Mouse (Mus musculus) heart, adult 18-20 months (tissue): ENCODE results near the gene Fars2. TPM values are rescaled to one million over a fixed set of nuclear protein-coding genes. Genes with fewer than 3 reads are reported as not detected.

Experiments
- DNase-seq, 2 experiments: peaks; one replicate each; pipeline ENCODE4 v3.0.0; 2021 to 2022; ENCODE audit warnings: mixed read lengths in 1 of 2
- total RNA-seq, 2 experiments: library from RNA; stranded (reverse); gene quantifications; 2 replicates each; pipeline ENCODE4 v1.2.3; 2021

Gene Fars2
- total RNA-seq, 2 experiments from 2014 or later: 80.0 to 86.2 TPM

DNA sequence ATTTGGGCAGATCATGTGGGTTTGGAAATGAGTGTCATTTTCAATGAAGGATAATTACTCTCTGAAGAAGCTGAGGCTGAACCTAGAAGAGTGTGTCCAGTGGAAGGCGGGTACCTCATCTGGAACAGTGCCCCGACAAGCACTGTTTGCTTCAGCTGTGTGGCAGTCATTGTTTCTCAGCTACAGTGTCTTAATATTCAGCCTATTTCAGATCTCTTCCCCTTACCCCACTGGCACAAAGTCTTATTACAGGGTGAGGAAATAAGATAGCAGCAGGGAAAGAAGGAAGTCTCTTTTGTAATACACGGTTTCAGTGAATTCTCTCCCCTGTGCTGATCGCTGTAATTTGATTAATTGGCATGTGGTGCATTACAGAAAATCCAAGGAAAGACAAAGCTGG lies 101.1 kb downstream of the Fars2 start:
- no peak for DNase-seq

DNA sequence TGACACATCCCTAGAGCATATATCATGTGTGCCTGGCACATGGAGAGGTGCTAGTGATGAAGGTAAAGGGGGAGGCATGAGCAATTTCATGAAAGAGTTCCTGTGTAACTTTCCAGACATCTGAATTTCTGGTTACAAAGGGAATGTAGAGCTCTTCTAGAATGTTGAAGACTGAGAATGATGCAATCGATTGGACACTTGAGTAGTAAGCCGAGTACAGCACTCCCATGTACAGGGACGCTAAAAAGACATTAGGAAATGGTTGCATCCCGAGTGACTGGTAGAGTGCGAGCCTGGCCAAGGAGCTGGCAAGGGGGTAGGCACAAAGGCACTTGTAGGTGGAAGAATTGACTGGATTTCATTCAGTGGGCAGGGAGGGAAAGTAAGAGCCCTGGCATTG lies 102.3 kb downstream of the Fars2 start:
- DNase-seq: no peak

DNA sequence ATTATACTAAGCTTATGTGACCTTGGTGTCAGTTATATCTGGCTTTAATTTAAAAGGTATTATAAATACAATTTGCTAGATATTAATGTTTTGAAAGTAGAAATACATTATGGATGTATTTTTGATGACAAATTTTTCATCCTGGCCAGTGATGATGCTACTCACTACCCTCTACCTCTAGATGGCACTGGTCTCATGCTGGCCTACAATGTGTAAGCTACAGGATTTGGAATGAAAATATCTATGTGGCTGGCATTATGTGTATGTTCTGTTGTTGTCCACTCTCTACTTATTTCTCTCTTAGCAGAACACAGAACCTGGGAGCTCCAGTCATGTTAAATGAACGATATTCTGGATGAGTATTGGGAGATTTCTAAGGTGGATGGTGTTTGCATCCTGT lies 104.7 kb downstream of the Fars2 start:
- DNase-seq: no peak

DNA sequence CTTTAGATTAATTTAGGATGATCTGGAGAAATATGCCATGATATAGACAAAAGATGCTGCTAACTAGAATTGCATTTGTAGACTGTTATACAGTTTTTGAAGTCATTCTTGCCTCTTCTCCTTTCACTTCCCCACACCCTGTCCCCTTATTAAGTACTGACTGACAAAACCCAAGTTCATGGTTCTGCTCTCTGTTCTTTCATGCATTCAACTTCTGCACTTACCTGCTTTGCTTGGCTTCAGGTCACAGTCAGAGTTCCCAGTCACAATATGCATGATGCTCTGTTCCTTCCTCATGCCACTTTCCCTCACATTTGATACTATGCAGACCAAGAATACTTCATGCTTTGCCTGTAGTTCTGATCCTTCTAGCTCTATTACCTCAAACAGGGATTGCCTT lies 105.5 kb downstream of the Fars2 start:
- DNase-seq: no peak

- DNase-seq: no peak
These were observed 107.2 kb downstream of the Fars2 start for GRCm38 (mm10) chr13:36224431-36224830.

- DNase-seq: peak; percentile 30 to 37
These were observed 125.0 kb downstream of the Fars2 start for GRCm38 (mm10) chr13:36242261-36242660.

DNA sequence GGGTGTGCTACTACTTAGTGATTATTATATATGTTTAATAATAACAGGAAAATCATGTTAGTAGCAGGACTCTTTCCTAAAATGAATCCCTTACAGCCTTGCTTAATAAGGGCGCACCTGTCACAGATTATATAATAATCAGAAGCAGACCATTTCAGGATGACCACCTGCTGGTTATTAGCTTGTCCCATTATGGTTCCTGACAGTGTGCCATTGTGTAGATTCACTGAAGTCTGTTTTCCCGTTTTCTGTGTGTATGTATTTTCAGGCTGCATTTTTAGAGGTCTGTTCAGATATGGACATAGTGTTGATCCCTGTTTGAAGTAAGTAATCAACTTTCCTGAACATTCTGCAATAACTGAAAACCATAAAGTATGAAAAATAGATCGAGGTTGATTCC lies 136.7 kb downstream of the Fars2 start:
- no peak for DNase-seq

DNA sequence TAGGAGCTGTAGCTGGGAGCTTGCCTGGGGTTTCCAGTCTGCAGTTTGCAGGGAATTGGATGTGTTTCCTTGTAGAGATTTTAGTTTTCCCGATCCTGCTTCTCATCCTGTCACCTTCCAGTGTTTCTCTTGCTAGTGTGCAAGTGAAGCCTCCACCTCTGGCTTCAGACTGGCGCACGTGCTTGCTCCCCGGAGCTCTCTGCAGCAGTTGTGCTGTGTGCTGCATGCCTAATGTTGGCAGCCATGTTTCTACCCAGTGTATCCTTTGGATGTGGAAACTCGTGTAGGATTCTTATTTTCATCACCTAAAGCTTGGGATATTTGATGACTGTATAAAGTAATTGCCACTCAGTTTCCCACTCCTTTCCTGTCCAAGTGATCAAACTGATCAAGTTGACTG lies 140.0 kb downstream of the Fars2 start:
- DNase-seq: no peak

DNA sequence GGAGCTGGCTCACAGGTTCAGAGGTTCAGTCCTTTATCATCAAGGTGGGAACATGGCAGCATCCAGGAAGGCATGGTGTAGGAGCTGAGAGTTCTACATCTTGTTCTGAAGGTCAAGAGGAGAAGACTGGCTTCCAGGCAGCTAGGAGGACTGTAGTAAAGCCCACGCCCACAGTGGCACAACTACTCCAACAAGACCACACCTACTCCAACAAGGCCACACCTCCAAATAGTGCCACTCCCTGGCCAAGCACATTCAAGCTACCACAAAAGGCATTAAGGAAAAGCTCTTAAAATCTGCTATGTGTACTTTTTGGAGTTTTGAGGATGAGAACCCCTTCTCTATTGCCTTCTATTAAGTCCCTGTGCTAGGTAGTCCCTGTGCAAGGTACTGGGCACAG lies 142.5 kb downstream of the Fars2 start:
- no peak for DNase-seq

DNA sequence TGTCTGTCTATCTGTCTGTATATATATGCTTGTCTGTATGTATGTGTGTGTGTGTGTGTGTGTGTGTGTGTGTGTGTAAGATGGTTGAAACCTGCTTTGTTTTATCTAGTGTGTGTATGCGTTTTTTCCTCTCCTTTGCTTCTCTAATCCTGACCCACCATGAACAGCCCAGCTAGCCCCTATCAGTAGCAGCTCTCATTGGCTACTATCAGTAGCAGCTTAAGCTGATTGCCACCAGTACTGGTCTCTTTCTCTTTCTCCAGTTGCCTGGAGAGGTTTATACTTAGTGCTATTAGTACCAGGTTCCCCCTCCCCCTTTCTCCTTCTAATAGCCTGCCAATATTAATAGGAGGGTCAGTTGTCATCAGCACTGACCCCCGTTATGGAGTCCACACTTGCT lies 144.1 kb downstream of the Fars2 start:
- DNase-seq: no peak

DNA sequence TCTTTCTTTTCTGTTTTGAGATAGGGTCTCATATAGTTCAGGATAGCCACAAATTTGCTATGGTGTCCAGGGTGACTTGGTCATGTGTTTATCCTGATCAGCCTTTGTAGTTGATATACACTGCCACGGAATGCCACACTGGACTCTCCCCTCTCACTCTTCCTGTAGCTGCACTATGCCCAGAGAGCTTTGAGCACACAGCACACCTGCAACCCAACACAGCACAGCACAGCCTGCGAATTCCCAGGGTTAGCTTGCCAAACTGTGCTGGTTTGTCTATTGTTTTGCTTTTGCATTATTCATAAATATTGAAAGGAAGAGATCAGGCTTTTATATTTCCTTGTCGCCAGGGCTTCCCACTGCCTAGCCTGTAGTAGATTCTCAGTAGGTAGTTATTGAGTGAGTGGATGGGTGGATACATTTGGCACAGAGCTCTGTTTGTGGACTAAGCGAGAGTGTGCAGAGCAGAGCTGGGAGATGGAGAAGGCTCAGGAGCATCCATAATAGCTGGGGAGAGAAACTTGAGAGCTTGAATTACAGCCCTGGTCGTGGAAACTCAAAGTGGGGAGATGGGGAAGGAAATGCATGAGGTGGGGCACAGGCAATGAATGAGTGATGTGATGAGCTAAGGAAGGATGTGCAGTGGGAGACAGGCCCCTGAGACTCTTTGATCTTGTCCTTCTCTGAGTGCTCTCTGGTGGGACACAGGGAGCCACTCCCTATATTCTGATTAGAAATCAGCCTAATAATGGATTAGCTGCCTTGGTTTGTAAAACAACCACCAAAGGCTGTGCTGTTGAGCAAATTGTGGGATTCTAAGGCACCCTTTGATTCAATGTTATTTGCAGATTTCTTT lies 146.3 kb downstream of the Fars2 start:
- no peak for DNase-seq

DNA sequence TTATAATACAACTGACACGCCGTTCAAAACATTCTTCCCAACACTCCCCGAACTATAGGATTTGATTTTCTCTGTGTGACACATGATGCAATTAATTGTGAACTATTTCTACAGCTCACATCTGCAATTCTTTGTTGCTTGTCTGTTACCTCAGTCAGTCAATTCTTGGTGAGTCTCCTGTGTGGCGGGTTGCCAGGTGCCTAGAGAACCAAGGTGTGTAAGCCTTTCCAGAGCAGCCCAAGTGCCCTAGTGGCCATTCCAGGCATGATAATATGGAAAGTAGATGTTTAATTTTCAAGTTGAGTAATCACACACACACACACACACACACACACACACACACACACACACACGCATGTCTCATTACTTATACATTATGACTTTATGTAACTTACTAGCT lies 147.2 kb downstream of the Fars2 start:
- no peak for DNase-seq

GRCm38 (mm10) chr13:36265342-36265744 lies 148.1 kb downstream of the Fars2 start:
- DNase-seq: no peak

DNA sequence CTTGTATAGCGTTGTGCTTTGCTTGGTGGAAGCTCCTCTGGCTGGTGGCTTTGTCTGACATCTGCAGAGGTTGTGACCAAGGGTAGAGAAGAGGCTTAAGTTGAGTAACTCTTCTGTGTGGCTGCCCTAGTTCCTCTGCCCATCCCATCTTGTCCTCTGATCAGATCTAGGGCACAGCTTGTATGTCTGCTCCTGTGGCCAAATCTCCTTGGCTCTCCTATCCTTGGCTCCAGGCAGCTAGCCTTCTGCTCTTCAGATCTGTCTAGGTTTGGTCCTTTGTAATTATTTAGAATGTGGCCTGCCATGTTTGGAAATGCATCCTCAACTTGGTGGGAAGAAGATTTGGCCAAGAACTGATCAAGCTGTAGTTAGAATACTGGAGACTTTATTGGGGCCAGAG lies 150.2 kb downstream of the Fars2 start:
- DNase-seq: no peak

- DNase-seq: no peak
These were observed 153.7 kb downstream of the Fars2 start for GRCm38 (mm10) chr13:36270867-36271266.

DNA sequence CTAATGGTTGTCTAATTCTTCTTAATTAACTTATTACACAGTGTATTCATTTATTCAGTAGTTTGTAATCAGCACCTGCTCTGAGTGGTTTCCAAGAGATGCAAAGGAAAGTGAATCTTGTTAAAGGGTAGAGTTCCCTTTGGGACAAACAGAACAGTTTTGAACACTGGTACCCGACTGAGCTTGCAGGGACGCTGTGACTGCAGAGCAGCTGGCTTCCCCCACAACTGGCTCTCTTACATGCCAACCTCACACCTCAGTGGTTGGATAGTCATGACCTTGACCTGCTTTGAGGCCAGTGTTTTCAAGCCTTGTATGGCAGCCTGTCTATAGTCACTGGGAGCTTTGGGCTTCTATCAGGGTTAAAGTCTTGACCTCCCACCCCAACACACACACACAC lies 156.3 kb downstream of the Fars2 start:
- no peak for DNase-seq

GRCm38 (mm10) chr13:36276194-36276593 lies 159.0 kb downstream of the Fars2 start:
- DNase-seq: no peak

DNA sequence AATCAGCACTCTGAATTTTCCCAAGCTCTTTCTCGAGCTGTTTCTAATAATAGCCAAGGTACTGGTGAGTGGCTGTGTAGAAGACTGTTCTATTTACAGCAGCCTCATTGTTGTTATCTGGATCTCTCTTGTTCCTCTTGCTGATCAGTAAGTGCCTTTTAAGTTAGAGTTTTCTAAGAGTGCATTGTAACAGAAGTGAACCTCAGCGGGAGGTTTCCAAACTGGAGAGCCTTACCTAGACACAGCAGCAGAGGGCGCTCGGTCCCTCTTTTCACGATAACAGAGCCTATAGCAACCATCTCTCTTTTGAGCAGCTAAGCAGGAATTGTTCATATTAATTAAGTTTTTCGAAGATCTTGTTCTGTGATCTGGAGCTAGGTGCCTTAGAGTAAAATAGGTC lies 164.8 kb downstream of the Fars2 start:
- peak; percentile 66 to 89 for DNase-seq

- no peak for DNase-seq
These were observed 165.8 kb downstream of the Fars2 start for GRCm38 (mm10) chr13:36282785-36283544.

DNA sequence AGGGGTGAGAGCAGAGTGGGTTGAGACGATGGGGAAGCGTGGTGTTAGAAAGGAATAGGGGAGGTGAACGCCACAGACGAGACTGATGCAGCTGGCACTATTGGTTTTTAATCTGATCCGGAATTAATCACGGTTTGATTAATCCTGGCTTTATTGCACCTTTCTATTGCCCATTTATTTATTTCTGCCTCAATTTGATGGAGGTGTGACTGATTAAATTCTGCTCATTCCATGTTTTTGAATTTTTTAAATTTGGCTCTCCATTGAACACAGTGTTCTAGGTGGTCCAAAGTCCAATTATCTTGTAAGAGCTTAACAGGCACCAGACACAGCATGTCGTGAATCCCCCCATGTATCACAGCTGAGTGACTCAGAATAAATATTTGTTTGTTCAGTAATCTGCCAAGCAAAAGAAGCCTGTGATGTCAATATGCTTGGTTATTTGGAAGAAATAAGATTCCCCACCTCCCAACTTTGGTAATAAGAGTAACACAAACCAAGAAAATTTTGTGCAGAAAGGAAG lies 166.4 kb downstream of the Fars2 start:
- no peak for DNase-seq

GRCm38 (mm10) chr13:36284097-36284496 lies 166.9 kb downstream of the Fars2 start:
- DNase-seq: no peak

DNA sequence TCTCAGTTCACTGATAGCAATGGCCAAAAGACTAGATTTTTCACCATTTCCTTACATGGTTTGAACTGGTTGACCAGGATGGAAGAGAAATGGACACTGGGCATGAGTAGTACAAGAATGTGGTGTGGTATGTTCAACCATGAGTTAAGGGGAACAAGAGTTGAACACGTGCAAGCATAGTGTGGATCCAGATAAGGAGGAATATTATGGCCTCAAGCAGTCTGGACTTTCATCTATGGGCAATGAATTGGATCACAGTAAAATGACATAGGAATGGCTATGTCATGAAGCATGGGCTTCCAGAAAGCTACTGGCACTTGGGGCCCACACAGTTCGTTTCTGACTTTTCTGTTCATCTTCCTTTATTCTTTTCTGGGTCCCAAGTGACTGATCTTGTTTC lies 168.0 kb downstream of the Fars2 start:
- no peak for DNase-seq

DNA sequence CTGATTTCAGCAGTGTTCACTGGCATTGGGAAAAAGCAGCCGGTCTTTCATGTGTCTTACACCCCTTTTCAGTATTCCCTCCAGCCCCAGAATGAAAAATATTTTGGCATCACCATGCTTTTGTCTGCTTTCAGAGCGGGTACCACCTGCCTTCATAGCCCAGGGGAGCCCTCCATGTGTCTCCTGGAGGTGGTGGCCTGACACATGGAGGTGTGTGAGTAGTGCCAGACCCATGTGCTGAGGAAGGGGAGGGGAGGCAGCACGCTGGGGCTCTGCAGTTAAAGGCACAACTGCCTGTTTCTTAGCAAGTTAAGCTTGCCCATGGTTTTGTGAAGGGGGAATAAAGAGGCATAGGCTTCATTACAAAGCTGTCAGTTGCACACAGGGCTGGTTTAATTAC lies 176.3 kb downstream of the Fars2 start:
- DNase-seq: no peak
